Mouse (Mus musculus) forebrain, embryonic 15.5 days (tissue): ENCODE measurements around the gene Trim44. TPM values are rescaled to one million over a fixed set of nuclear protein-coding genes. Genes with fewer than 3 reads are reported as not detected.

Experiments used
- ATAC-seq: fragments of 200-750 bp; cut with Nextera tagmentation; replicated peaks from 2 replicates; pipeline ENCODE4 v1.8.0; 2017; ENCODE audit warnings: mild to moderate bottlenecking, moderate TSS enrichment, moderate library complexity
- H3K27ac ChIP-seq: fragments of 300-500 bp; sonication (generic); replicated peaks from 2 replicates; pipeline ENCODE4 v1.5.1; 2015; ENCODE audit warnings: mild to moderate bottlenecking, inconsistent platforms
- H3K27me3 ChIP-seq: fragments of 300-500 bp; sonication (generic); 2 replicates; pipeline ENCODE4 v1.6.1; 2015; ENCODE audit warnings: inconsistent platforms
- H3K36me3 ChIP-seq: fragments of 300-500 bp; sonication (generic); 2 replicates; pipeline ENCODE4 v1.6.1; 2015; ENCODE audit warnings: mild to moderate bottlenecking, inconsistent platforms
- H3K4me1 ChIP-seq: fragments of 300-500 bp; sonication (generic); 2 replicates; pipeline ENCODE4 v1.6.1; 2015; ENCODE audit warnings: inconsistent platforms
- H3K4me2 ChIP-seq: fragments of 300-500 bp; sonication (generic); replicated peaks from 2 replicates; pipeline ENCODE4 v1.6.1; 2015; ENCODE audit warnings: mild to moderate bottlenecking, inconsistent platforms
- H3K4me3 ChIP-seq: fragments of 300-500 bp; sonication (generic); 2 replicates; pipeline ENCODE4 v1.5.1; 2015; ENCODE audit warnings: mild to moderate bottlenecking, inconsistent platforms
- H3K9ac ChIP-seq: fragments of 300-500 bp; sonication (generic); replicated peaks from 2 replicates; pipeline ENCODE4 v1.6.1; 2015; ENCODE audit warnings: mild to moderate bottlenecking, inconsistent platforms
- H3K9me3 ChIP-seq: fragments of 300-500 bp; sonication (generic); 2 replicates; pipeline ENCODE4 v1.6.1; 2016; ENCODE audit warnings: inconsistent platforms
- WGBS: fragments of 180-500 bp; shearing (Covaris S2); methylation state at CpG from one replicate; pipeline ENCODE4 v1.1.7; 2015; ENCODE audit warnings: mixed read lengths; 5-methylcytosine and 5-hydroxymethylcytosine counted together
- polyA plus RNA-seq: library from polyadenylated mRNA; unstranded; fragments of >200 nt; fragmentation: Nextera tagmentation; extraction: Ambion mirVana; gene quantifications from 2 replicates; pipeline ENCODE4 v1.2.1, GENCODE M21; 2015

Gene Trim44
- polyA plus RNA-seq, 1 experiment from 2014 or later, result 57.1 TPM

GRCm38 (mm10) chr2:102437357-102438030 is 29.9 kb upstream of the Trim44 start:
- Histone ChIP-seq H3K4me3 (no peak overlapping the region), H3K4me2 (no peak overlapping the region), H3K36me3 (no peaks in the 10 kb centered on the region), H3K27me3 (no peaks in the 10 kb centered on the region), H3K9me3 (no peaks in the 10 kb centered on the region), H3K4me1 (no peaks in the 10 kb centered on the region), H3K27ac (no peak overlapping the region), H3K9ac (no peak overlapping the region)
- ATAC-seq, result no peak
- 21% methylated on average over 8 of the region's 8 CpGs for WGBS

GRCm38 (mm10) chr2:102433879-102434278 is 26.3 kb upstream of the Trim44 start:
- Histone ChIP-seq H3K9me3 (no peaks in the 10 kb centered on the region), H3K9ac (no peak overlapping the region), H3K27me3 (no peaks in the 10 kb centered on the region), H3K27ac (no peak overlapping the region), H3K4me2 (no peak overlapping the region), H3K4me3 (no peak overlapping the region), H3K4me1 (peaks cover 8% of the 10 kb centered on the region; the same call in 1 of the 2 replicates), H3K36me3 (no peaks in the 10 kb centered on the region)
- ATAC-seq, result no peak
- 95% methylated on average over 1 of the region's 1 CpGs for WGBS

DNA sequence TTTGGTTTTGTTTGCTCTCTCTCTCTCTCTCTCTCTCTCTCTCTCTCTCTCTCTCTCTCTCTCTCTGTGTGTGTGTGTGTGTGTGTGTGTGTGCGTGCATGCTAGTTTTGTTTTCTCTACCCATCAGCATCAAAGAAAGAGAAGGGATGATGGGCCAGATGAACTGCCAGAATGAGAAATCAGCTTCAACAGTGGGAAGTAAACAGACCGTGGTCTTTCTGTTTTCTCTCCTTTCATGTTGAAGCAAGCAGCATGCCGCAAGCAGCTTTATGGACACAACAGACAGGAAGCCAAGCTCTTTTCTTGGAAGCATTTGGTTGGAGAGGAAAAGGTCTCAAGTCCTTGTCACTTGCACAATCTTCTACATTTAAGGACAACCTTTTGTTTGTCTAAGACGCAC is 23.5 kb upstream of the Trim44 start:
- H3K9me3 ChIP-seq, result no peaks in the 10 kb centered on the region
- H3K4me3 ChIP-seq, result no peak overlapping the region
- H3K4me2 ChIP-seq, result no peak overlapping the region
- H3K27me3 ChIP-seq, result no peaks in the 10 kb centered on the region
- no peaks in the 10 kb centered on the region for H3K36me3 ChIP-seq
- H3K27ac ChIP-seq, result no peak overlapping the region
- H3K9ac ChIP-seq, result no peak overlapping the region
- WGBS, result 39% methylated on average over 4 of the region's 4 CpGs
- no peak for ATAC-seq
- H3K4me1 ChIP-seq, result peaks cover 8% of the 10 kb centered on the region; the same call in 1 of the 2 replicates

- no peak for ATAC-seq
- no peaks in the 10 kb centered on the region for H3K27me3 ChIP-seq
- H3K9me3 ChIP-seq, result no peaks in the 10 kb centered on the region
- H3K9ac ChIP-seq, result no peak overlapping the region
- H3K4me1 ChIP-seq, result peaks cover 8% of the 10 kb centered on the region; the same call in 1 of the 2 replicates
- H3K27ac ChIP-seq, result no peak overlapping the region
- H3K4me2 ChIP-seq, result no peak overlapping the region
- H3K36me3 ChIP-seq, result no peaks in the 10 kb centered on the region
- H3K4me3 ChIP-seq, result no peak overlapping the region
Measured at GRCm38 (mm10) chr2:102427974-102428373, 20.3 kb upstream of the Trim44 start.

DNA sequence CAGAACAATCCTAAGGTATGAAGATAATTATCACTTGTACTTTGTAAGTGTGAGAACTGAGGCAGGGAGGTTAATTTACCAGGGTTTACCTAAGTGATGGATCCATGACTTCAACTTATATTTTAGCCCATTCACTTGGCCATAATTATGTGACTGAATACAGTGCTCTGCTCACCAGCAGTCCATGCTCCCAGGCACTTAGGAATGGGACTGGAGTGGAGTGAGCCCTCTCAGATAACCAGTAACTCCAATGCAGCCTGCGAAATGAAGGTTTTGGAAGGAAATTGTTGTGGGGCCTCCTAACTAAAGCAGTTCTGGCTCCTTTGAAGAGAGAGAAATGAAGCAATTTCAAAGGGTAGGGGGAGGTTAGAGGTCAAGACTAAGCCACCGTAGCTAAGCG is 18.8 kb upstream of the Trim44 start:
- H3K27ac ChIP-seq, result no peak overlapping the region
- peaks cover 4% of the 10 kb centered on the region; the same call in 1 of the 2 replicates for H3K4me1 ChIP-seq
- H3K9ac ChIP-seq, result no peak overlapping the region
- H3K9me3 ChIP-seq, result no peaks in the 10 kb centered on the region
- no peak overlapping the region for H3K4me3 ChIP-seq
- H3K36me3 ChIP-seq, result no peaks in the 10 kb centered on the region
- H3K4me2 ChIP-seq, result no peak overlapping the region
- ATAC-seq, result no peak
- H3K27me3 ChIP-seq, result no peaks in the 10 kb centered on the region
- 70% methylated on average over 3 of the region's 3 CpGs for WGBS

DNA sequence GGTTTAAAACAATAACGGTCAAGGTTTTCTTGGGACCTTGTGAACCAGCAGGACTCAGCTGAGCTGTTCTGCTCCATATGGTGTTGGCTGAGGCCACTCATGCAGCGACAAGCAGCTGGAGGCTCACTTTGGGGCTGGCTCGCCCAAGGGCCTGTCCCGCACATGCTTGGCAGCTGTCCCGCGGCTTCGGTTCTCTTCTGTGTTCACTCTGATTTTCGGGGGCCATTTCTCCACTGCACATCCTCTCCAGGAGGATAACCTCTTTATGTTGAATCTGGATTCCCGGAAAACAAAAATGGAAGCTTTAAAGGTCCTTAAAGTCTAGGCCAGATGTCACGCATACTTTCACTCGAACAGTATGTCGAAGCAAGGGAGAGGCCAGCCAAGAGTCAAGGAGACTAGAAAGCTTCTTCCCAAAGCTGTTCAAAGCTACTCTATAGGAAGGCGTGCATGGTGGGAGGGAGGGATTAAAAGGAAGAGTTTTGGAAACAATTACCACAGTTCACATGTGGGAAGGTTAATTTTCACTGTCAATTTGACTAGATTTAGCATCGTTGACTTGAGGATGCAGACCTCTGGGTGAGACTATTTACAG is 8.6 kb upstream of the Trim44 start:
- ATAC-seq, result no peak
- 88% methylated on average over 14 of the region's 14 CpGs for WGBS
- H3K27ac ChIP-seq, result no peak overlapping the region
- no peak overlapping the region for H3K4me3 ChIP-seq
- H3K27me3 ChIP-seq, result no peaks in the 10 kb centered on the region
- H3K4me2 ChIP-seq, result no peak overlapping the region
- no peak overlapping the region for H3K9ac ChIP-seq
- no peaks in the 10 kb centered on the region for H3K4me1 ChIP-seq
- no peaks in the 10 kb centered on the region for H3K36me3 ChIP-seq
- H3K9me3 ChIP-seq, result no peaks in the 10 kb centered on the region

GRCm38 (mm10) chr2:102412738-102413137 is 5.1 kb upstream of the Trim44 start:
- Histone ChIP-seq H3K9ac (no peak overlapping the region), H3K4me2 (no peak overlapping the region), H3K9me3 (no peaks in the 10 kb centered on the region), H3K27ac (no peak overlapping the region), H3K4me1 (peaks cover 6% of the 10 kb centered on the region), H3K4me3 (no peak overlapping the region), H3K36me3 (no peaks in the 10 kb centered on the region), H3K27me3 (no peaks in the 10 kb centered on the region)
- WGBS, result 91% methylated on average over 2 of the region's 2 CpGs
- no peak for ATAC-seq

DNA sequence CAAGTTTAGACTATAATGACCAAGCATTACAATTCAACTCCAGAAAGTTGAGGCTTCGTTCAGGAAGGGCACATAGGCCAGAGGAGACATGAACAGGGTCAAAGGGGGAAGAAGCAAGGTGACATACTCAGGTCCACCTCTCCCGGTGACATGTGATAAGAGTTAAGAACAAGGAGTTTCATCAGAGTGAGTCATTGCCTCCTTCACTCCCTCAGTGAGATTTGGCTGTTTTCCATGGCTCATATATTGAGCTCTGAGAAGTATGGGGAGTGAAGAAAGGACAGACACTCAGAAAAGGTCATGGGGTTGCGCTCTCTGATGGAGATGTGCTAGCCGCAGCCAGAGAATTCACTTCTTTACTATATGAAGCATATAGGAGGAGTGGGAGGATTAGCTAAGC is 3.0 kb upstream of the Trim44 start:
- H3K4me1 ChIP-seq, result peaks cover 25% of the 10 kb centered on the region
- ATAC-seq, result no peak
- 84% methylated on average over 4 of the region's 4 CpGs for WGBS
- no peak overlapping the region for H3K4me3 ChIP-seq
- no peaks in the 10 kb centered on the region for H3K36me3 ChIP-seq
- no peak overlapping the region for H3K27ac ChIP-seq
- H3K9me3 ChIP-seq, result no peaks in the 10 kb centered on the region
- no peak overlapping the region for H3K4me2 ChIP-seq
- H3K27me3 ChIP-seq, result no peaks in the 10 kb centered on the region
- no peak overlapping the region for H3K9ac ChIP-seq

DNA sequence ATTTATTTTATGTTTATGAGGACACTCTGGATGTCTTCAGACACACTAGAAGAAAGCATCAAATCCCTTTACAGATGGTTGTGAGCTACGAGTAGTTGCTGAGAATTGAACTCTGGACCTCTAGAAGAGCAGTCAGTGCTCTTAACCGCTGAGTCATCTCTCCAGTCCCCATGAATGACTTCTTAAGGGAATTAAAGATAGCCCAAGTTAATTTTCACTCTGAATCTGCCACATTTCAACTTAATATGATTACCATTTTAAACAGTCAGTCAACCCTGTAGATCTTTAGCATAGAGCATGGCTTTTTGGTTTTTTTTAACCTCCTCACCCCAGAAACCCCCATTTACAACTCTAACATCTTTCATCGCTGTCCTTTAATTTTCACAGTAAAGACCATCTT is 2.1 kb upstream of the Trim44 start:
- WGBS, result 91% methylated on average over 3 of the region's 3 CpGs
- Histone ChIP-seq H3K4me1 (peaks cover 25% of the 10 kb centered on the region), H3K9me3 (no peaks in the 10 kb centered on the region), H3K27me3 (no peaks in the 10 kb centered on the region), H3K9ac (no peak overlapping the region), H3K36me3 (no peaks in the 10 kb centered on the region), H3K4me2 (no peak overlapping the region), H3K27ac (no peak overlapping the region), H3K4me3 (no peak overlapping the region)
- no peak for ATAC-seq

DNA sequence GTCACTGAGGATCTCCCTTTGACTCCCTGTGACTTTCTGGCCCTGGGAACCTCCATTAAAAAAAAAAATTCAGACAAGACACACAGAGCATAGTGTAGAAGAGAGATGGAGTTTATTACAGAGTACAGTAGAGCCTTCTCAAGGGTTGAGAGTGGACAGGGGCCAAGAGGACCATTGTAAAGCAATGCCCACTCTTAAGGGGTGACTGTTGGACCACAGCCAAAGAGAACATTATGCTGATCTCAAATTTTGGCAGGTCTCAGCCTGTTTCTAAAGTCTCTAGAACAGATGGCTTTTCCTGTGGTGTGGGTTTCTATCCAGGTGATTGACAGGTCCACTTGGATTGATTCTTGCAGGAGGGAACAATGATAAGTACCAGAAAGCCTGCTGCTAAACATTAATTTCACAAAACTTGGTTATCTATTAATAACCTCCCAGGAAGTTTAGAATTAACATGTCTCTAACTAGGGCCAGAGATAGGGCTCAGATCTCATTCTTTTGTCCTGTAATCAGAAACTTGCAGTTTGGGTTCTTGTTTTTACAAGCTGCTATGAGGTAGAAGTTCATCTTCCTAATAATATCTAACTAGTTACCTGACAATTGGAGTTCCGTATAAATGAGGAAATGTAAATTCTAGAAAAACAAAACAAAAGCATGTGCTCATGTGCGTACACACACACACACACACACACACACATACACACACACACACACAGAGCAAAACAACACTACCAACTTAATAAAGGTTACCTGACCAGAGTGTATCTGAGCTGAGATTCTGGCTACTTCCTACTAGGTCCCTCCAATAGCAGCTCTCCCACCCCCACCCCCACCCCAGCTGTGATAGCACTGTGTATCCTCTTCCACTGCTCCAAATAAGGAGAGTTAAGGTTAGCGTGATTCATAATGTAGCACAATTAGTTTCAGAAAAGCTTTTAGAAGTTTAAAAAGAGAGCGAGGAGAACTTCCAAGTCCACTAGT is 1.0 kb downstream of the Trim44 start:
- H3K4me3 ChIP-seq, result no peak overlapping the region
- H3K4me2 ChIP-seq, result peak overlapping the region; percentile 32
- ATAC-seq, result peak; percentile 85
- 0 out of 2 replicates have a peak overlapping the region, but pooled peaks have one; percentile 13 for H3K9ac ChIP-seq
- peaks cover 25% of the 10 kb centered on the region for H3K4me1 ChIP-seq
- no peaks in the 10 kb centered on the region for H3K27me3 ChIP-seq
- no peaks in the 10 kb centered on the region for H3K9me3 ChIP-seq
- peak overlapping the region; percentile 42 for H3K27ac ChIP-seq
- no peaks in the 10 kb centered on the region for H3K36me3 ChIP-seq
- 54% methylated on average over 4 of the region's 4 CpGs for WGBS

GRCm38 (mm10) chr2:102403982-102404381 is 3.6 kb downstream of the Trim44 start:
- H3K27ac ChIP-seq, result no peak overlapping the region
- no peak overlapping the region for H3K4me3 ChIP-seq
- no peaks in the 10 kb centered on the region for H3K36me3 ChIP-seq
- no peaks in the 10 kb centered on the region for H3K9me3 ChIP-seq
- no peak overlapping the region for H3K4me2 ChIP-seq
- WGBS, result 77% methylated on average over 5 of the region's 5 CpGs
- peaks cover 43% of the 10 kb centered on the region for H3K4me1 ChIP-seq
- no peaks in the 10 kb centered on the region for H3K27me3 ChIP-seq
- no peak overlapping the region for H3K9ac ChIP-seq
- no peak for ATAC-seq

- Histone ChIP-seq H3K27me3 (no peaks in the 10 kb centered on the region), H3K36me3 (no peaks in the 10 kb centered on the region), H3K4me3 (no peak overlapping the region), H3K4me2 (no peak overlapping the region), H3K9me3 (no peaks in the 10 kb centered on the region), H3K9ac (no peak overlapping the region), H3K4me1 (peaks cover 46% of the 10 kb centered on the region), H3K27ac (no peak overlapping the region)
- ATAC-seq, result no peak
- 92% methylated on average over 4 of the region's 4 CpGs for WGBS
Measured at GRCm38 (mm10) chr2:102403306-102403705, 4.3 kb downstream of the Trim44 start.
